Mouse (Mus musculus): ENCODE data around the gene Ssbp2.

Ssbp2 gene

GRCm38 (mm10) chr13:91725130-91725529 lies 265.0 kb downstream of the Ssbp2 start:
- no peak for DNase-seq (ENCODE audit: low spot score in 2 of 2)

- no peak for DNase-seq (ENCODE audit: low spot score in 2 of 2)
Measured at GRCm38 (mm10) chr13:91727899-91728298, 267.8 kb downstream of the Ssbp2 start.

- DNase-seq (ENCODE audit: low spot score in 2 of 2) = no peak
Measured at GRCm38 (mm10) chr13:91737191-91737590, 277.1 kb downstream of the Ssbp2 start.

- no peak for DNase-seq (ENCODE audit: low spot score in 2 of 2)
Measured at GRCm38 (mm10) chr13:91740851-91741250, 280.8 kb downstream of the Ssbp2 start.

GRCm38 (mm10) chr13:91741280-91742047 lies 281.4 kb downstream of the Ssbp2 start, which contains the start of gene Acot12:
Acot12 (plus strand) TSS chr13:91741512.
- DNase-seq (ENCODE audit: low spot score in 2 of 2) = peak in 1 of 2 experiments; percentile 37

GRCm38 (mm10) chr13:91743180-91743579 lies 283.1 kb downstream of the Ssbp2 start:
- no peak for DNase-seq (ENCODE audit: low spot score in 2 of 2)

GRCm38 (mm10) chr13:91746470-91746869 lies 286.4 kb downstream of the Ssbp2 start:
- no peak for DNase-seq (ENCODE audit: low spot score in 2 of 2)

GRCm38 (mm10) chr13:91748401-91748800 lies 288.3 kb downstream of the Ssbp2 start:
- no peak for DNase-seq (ENCODE audit: low spot score in 2 of 2)

- DNase-seq (ENCODE audit: low spot score in 2 of 2) = no peak
Measured at GRCm38 (mm10) chr13:91749981-91750380, 289.9 kb downstream of the Ssbp2 start.

Measured in cerebellum, postnatal 4 days (tissue).